Mouse (Mus musculus): ENCODE results near the gene Hist1h3d. TPM values are rescaled to one million over a fixed set of nuclear protein-coding genes. Genes with fewer than 3 reads are reported as not detected.
A peak's percentile ranks its signal among the peaks of the same experiment; 100 is the strongest.
"Not testable (repeated sequence)": the region's sequence is repeated elsewhere in the genome, so short reads cannot be mapped to it uniquely, and the experiment has no call there.

The Hist1h3d gene
- total RNA-seq, 2 experiments from 2014 or later, result 13.0 to 15.0 TPM

- DNase-seq (ENCODE audit: low spot score in 2 of 2), result peak; percentile 67 to 70
Observed at GRCm38 (mm10) chr13:23585029-23585441, 9.5 kb downstream of the Hist1h3d start.

- peak; percentile 56 to 70 for DNase-seq (ENCODE audit: low spot score in 2 of 2)
Observed at GRCm38 (mm10) chr13:23585442-23586098, 10.0 kb downstream of the Hist1h3d start.

- no peak for DNase-seq (ENCODE audit: low spot score in 2 of 2)
Observed at GRCm38 (mm10) chr13:23586099-23586939, 10.8 kb downstream of the Hist1h3d start.

GRCm38 (mm10) chr13:23586940-23587225 lies 11.3 kb downstream of the Hist1h3d start:
- no peak for DNase-seq (ENCODE audit: low spot score in 2 of 2)

GRCm38 (mm10) chr13:23591206-23591605 lies 15.6 kb downstream of the Hist1h3d start:
- DNase-seq (ENCODE audit: low spot score in 2 of 2), result no peak

GRCm38 (mm10) chr13:23591886-23592285 lies 16.3 kb downstream of the Hist1h3d start:
- not testable (repeated sequence) for DNase-seq (ENCODE audit: low spot score in 2 of 2)

GRCm38 (mm10) chr13:23592614-23593013 lies 17.1 kb downstream of the Hist1h3d start:
- no peak for DNase-seq (ENCODE audit: low spot score in 2 of 2)

GRCm38 (mm10) chr13:23593051-23593770 lies 17.6 kb downstream of the Hist1h3d start:
- DNase-seq (ENCODE audit: low spot score in 2 of 2), result no peak

GRCm38 (mm10) chr13:23595185-23595584 lies 19.6 kb downstream of the Hist1h3d start:
- DNase-seq (ENCODE audit: low spot score in 2 of 2), result no peak

GRCm38 (mm10) chr13:23595622-23596372 lies 20.2 kb downstream of the Hist1h3d start:
- no peak for DNase-seq (ENCODE audit: low spot score in 2 of 2)

- peak; percentile 82 to 86 for DNase-seq (ENCODE audit: low spot score in 2 of 2)
Observed at GRCm38 (mm10) chr13:23597957-23598356, 22.4 kb downstream of the Hist1h3d start.

- DNase-seq (ENCODE audit: low spot score in 2 of 2), result no peak
Observed at GRCm38 (mm10) chr13:23603182-23603699, 27.7 kb downstream of the Hist1h3d start.

- DNase-seq (ENCODE audit: low spot score in 2 of 2), result no peak
Observed at GRCm38 (mm10) chr13:23604452-23604851, 28.9 kb downstream of the Hist1h3d start.

- DNase-seq (ENCODE audit: low spot score in 2 of 2), result no peak
Observed at GRCm38 (mm10) chr13:23605052-23605451, 29.5 kb downstream of the Hist1h3d start.

GRCm38 (mm10) chr13:23609209-23609608 lies 33.6 kb downstream of the Hist1h3d start:
- no peak for DNase-seq (ENCODE audit: low spot score in 2 of 2)

GRCm38 (mm10) chr13:23609844-23610243 lies 34.3 kb downstream of the Hist1h3d start:
- no peak for DNase-seq (ENCODE audit: low spot score in 2 of 2)

GRCm38 (mm10) chr13:23610393-23610792 lies 34.8 kb downstream of the Hist1h3d start:
- no peak for DNase-seq (ENCODE audit: low spot score in 2 of 2)

GRCm38 (mm10) chr13:23611638-23612037 lies 36.1 kb downstream of the Hist1h3d start:
- DNase-seq (ENCODE audit: low spot score in 2 of 2), result no peak

- DNase-seq (ENCODE audit: low spot score in 2 of 2), result no peak
Observed at GRCm38 (mm10) chr13:23620056-23620732, 44.6 kb downstream of the Hist1h3d start.
